Mouse (Mus musculus): Measurements from ENCODE around the gene Gm20816.
"Not testable (repeated sequence)": the region's sequence is repeated elsewhere in the genome, so short reads cannot be mapped to it uniquely, and the experiment has no call there.

Gm20816 gene

GRCm38 (mm10) chrY:68537655-68538054 lies at the start of gene Gm20816:
Gene Gm20816 (plus strand): TSS chrY:68537955.
- in situ Hi-C loops (cut with MboI, MseI), result not testable (repeated sequence)
